Mouse (Mus musculus) spleen, adult 2 months (tissue): ENCODE measurements around the gene Mib2.

Experiments
- CTCF ChIP-seq: fragments of 200-500 bp; IDR thresholded peaks from 2 replicates; pipeline ENCODE4 v1.5.1; 2011; ENCODE audit warnings: mild to moderate bottlenecking, inconsistent platforms; ENCODE audit not compliant: insufficient read depth, insufficient read length, insufficient replicate concordance; ENCODE audit errors: extremely low read depth
- POLR2A ChIP-seq: fragments of 200-500 bp; IDR thresholded peaks from 2 replicates; pipeline ENCODE4 v1.6.1; 2011; ENCODE audit warnings: low read depth, low read length, inconsistent platforms

- TF ChIP-seq POLR2A = no peak
- no peak for TF ChIP-seq CTCF
Measured at GRCm38 (mm10) chr4:155618321-155618720, 50.7 kb downstream of the Mib2 start.
